Mouse (Mus musculus) brain, embryonic 14.5 days (tissue): ENCODE measurements around the gene Skiv2l.

ENCODE experiments used
- CTCF ChIP-seq: fragments of 200-500 bp; IDR thresholded peaks from 2 replicates; pipeline ENCODE4 v1.5.1; 2012; ENCODE audit warnings: inconsistent platforms, mild to moderate bottlenecking, moderate library complexity, borderline replicate concordance; ENCODE audit not compliant: insufficient read depth, insufficient read length; ENCODE audit errors: extremely low read depth
- POLR2A ChIP-seq: fragments of 200-500 bp; IDR thresholded peaks from 2 replicates; pipeline ENCODE4 v1.6.1; 2012; ENCODE audit warnings: mild to moderate bottlenecking, inconsistent platforms, borderline replicate concordance; ENCODE audit not compliant: poor library complexity, insufficient read depth, insufficient read length, severe bottlenecking; ENCODE audit errors: extremely low read depth

DNA sequence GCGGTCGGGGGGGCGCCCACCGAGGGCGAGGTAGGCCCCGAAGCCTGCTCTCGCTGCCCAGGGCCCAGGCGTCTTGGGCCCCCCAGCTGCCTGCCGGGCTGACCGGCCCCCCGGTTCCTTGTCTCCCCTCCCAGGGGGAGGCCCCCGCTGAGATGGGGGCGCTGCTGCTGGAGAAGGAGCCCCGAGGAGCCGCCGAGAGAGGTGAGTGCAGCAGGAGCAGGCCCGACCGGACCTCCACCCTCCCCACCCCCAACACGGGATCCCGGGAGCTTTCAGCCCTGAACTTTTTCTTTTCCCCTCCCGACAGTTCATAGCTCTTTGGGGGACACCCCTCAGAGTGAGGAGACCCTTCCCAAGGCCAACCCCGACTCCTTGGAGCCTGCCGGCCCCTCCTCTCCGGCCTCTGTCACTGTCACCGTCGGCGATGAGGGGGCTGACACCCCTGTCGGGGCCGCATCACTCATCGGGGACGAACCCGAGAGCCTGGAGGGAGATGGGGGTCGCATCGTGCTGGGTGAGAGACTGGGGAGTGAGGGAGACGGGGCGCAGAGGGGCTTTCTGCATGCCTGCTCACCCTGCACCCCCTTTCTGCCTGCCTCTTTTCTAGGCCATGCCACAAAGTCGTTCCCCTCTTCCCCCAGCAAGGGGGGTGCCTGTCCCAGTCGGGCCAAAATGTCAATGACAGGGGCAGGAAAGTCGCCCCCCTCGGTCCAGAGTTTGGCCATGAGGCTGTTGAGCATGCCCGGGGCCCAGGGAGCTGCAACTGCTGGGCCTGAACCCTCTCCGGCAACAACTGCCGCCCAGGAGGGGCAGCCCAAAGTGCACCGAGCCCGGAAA, 49.3 kb upstream of the Skiv2l start:
- TF ChIP-seq POLR2A (no peak), CTCF (no peak)
